Mouse (Mus musculus) brain, embryonic 14.5 days (tissue): Measurements from ENCODE around the gene Rabgef1. TPM values are rescaled to one million over a fixed set of nuclear protein-coding genes. Genes with fewer than 3 reads are reported as not detected.
A peak's percentile ranks its signal among the peaks of the same experiment; 100 is the strongest.

ENCODE experiments used
- DNase-seq: peaks from one replicate; pipeline ENCODE4 v3.0.0-alpha.2; 2011; ENCODE audit warnings: low read depth
- CTCF ChIP-seq: fragments of 200-500 bp; IDR thresholded peaks from 2 replicates; pipeline ENCODE4 v1.5.1; 2012; ENCODE audit warnings: inconsistent platforms, mild to moderate bottlenecking, moderate library complexity, borderline replicate concordance; ENCODE audit not compliant: insufficient read depth, insufficient read length; ENCODE audit errors: extremely low read depth
- POLR2A ChIP-seq: fragments of 200-500 bp; IDR thresholded peaks from 2 replicates; pipeline ENCODE4 v1.6.1; 2012; ENCODE audit warnings: mild to moderate bottlenecking, inconsistent platforms, borderline replicate concordance; ENCODE audit not compliant: poor library complexity, insufficient read depth, insufficient read length, severe bottlenecking; ENCODE audit errors: extremely low read depth
- polyA plus RNA-seq: library from polyadenylated mRNA; depleted of rRNA; stranded (reverse); fragments of >200 nt; gene quantifications from 2 replicates; pipeline ENCODE4 v1.2.3, GENCODE M21; 2012

Gene Rabgef1
- polyA plus RNA-seq, 1 experiment = 34.5 TPM

DNA sequence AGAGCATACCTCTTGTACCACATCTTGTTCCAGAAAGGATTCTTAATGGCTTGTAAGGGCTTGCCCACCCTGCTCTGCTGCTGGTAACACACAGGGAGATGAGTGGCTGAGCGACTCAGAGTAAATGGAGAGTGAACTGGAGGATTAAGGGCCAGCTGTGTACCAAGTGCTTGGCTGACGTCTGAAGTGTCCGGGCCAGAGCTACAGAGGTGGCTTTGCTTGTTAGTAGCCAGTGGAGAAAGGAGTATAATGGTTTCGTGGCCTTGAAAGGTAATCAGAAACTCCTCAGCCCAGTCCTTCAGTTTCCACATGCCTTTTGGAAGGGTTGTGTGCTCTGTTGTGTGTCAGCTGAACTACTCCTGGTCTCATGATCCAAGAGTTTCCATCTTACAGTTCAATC, 6.3 kb downstream of the Rabgef1 start:
- peak; percentile 22 for DNase-seq

DNA sequence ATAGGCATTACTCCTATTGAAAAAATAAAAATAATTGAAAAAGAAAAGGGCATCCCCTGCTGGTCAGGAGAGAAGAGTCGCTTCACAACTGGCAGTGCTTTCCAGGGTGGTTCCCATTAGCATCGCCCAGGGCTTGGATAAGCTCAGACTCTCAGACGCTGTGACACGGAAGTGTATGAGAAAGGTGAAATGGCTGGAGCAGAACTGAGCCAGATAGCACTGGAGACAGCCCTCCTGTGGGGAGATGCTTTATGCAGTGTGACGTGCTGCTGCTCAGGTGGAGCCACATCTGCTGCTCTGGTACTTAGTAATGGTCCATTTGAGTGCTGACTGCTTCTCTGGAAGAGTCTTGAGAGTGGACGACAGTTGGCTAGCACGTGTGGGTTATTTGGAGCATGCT, 8.8 kb downstream of the Rabgef1 start:
- DNase-seq = no peak
- no peak for TF ChIP-seq POLR2A
- TF ChIP-seq CTCF = peak; percentile 11; the same call in 1 of the 2 replicates

More for the DNA sequence above, 6.3 kb downstream of the Rabgef1 start:
- TF ChIP-seq POLR2A (no peak), CTCF (no peak)

DNA sequence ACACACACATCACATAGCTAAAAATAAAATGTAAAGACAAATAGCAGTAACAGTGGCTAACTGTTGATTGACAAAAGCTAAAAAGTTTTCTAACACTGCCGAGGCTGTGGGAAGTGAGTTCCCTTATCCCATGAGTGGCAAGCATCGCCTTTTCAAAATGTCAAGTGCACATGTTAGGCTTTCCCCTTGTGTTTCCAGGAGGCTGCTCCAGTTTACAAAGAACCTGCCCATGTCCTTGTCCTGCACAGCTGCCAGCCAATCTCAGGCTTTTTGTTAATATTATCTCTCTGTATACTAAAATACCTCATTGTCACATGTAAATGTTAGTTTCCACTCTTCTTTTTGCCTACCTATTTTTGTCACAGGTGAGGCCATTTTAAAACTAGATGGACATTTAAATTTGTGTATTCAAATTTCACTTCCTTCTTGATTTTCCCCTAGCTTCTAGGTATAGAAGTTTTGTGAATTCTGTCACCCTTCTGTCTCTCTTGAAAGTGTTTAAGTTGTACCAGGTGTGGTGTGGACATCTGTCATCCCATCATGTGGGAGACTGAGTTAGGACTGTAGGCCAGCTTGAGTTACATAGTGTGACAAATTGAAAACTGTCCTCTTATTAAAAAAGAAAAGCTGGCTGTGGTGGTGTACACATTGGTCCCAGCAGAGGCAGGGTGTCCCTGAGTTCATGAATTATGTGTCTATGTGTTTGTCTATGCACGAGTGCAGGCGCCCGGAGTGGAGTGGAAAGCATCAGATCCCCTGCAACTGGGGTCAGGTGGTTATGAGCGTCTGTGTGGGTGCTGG, 10.3 kb downstream of the Rabgef1 start:
- TF ChIP-seq CTCF (no peak), POLR2A (no peak)
- DNase-seq = no peak

DNA sequence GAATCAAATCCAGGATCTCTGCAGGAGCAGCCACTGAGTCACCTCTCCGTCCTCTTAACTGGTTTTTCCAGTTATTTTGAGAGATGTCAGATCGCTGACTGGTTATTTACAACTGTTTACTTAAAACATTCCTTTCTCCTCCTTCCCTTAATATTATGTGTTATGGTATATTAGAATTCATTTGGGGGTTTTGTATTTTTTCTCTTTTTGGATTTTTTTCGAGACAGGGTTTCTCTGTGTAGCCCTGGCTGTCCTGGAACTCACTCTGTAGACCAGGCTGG, 10.9 kb downstream of the Rabgef1 start:
- no peak for DNase-seq
- TF ChIP-seq POLR2A = no peak
- TF ChIP-seq CTCF = no peak

DNA sequence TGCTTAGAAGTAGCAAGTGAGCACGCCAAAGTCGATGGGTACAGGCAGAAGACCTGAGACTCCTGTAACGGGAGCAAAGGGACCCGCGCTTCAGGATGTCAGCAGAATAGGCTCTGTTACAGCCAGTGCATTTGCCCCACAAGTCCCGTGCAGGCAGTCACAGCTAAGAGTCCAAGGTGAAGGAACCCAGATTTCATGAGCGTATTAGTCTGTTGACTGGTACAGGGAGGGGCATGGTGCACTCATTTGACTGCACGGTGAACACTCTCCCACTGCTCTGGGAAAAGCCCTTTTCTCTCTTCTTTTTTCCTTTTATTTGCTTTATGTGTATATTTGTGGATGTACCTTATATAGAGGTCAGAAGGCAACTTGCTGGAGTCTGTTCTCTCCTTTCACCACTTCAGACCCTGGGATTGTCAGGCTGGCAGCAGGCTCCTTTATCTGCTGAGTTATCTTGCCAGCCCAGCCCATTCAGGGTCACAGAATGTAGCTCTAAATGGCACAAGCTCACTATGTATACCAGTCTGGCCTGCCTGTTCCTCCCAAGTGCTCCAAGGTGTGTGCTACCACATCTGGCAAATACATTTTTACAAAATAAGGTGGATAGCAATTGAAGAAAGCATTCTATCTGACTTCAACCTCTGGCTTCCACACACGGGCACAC, 12.7 kb downstream of the Rabgef1 start:
- TF ChIP-seq POLR2A = no peak
- TF ChIP-seq CTCF = no peak
- no peak for DNase-seq

DNA sequence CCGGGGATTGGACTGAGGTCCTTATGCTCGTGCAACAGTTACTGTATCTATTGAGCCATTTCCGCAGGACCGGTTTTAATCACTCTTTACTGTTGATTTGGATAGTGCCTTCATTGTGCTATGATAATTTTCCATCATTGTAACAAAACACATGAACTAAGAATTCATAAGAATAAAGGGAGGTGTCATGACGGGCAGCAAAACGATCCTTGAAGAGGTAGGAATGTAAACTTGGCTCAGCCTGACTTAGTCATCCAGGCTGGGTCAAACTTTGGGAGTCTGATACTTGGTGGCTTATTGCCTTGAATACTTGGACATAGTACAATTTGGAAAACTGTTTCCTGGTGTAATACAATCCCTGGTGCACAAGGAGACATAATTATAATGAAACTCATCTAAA, 13.7 kb downstream of the Rabgef1 start:
- no peak for DNase-seq
- TF ChIP-seq POLR2A (no peak), CTCF (no peak)

DNA sequence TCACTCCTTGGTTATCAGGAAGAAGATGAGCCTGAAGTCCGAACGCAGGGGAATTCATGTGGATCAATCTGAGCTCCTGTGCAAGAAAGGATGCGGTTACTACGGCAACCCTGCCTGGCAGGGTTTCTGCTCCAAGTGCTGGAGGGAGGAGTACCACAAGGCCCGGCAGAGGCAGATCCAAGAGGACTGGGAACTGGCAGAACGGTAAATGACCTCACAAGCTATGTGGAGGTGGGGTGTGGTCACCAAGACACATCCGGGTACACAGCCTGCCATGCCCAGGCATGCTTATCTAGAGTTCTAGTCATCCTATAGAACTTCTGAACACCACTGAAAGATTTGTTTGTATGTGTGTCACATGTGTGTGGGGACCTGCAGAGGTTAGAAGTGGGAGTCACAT, 15.8 kb downstream of the Rabgef1 start:
- no peak for TF ChIP-seq CTCF
- no peak for TF ChIP-seq POLR2A
- peak; percentile 68 for DNase-seq

DNA sequence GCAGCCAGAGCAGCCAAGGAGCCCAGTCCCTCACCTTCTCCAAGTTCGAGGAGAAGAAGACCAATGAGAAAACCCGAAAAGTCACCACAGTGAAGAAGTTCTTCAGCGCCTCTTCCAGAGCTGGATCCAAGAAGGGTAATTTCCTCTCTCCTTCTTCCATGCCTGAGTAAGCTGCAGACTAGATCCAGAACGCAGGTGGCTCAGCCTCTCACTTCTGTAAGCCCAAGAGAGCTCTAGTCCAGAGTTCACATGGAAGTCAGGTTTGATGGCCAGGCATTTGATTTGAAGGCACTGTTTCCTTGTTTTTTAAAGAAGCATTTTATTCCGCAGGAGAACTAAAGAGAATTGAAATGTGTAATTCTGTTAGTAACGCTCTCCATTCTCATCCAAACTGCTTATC, 19.3 kb downstream of the Rabgef1 start:
- TF ChIP-seq POLR2A (no peak), CTCF (no peak)
- DNase-seq = no peak

DNA sequence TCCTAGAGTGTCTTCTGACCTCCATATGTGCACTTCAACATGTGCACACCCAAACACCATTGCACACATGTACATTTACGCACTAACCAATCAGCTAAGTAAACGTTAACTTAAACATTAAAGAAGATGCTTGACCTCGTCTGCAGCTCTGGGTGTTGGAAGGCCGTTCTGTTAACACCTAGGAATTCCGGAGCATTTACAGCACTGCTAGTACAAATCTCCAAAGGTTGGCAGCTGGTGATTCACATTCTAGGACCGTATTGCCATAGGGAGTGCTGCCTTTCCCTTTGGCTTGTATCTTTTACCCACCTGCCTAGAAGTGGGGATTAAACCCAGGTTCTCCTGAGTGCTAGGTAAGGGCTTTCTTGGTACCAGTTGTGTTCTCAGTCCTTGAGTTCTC, 20.3 kb downstream of the Rabgef1 start:
- TF ChIP-seq POLR2A (no peak), CTCF (no peak)
- no peak for DNase-seq

DNA sequence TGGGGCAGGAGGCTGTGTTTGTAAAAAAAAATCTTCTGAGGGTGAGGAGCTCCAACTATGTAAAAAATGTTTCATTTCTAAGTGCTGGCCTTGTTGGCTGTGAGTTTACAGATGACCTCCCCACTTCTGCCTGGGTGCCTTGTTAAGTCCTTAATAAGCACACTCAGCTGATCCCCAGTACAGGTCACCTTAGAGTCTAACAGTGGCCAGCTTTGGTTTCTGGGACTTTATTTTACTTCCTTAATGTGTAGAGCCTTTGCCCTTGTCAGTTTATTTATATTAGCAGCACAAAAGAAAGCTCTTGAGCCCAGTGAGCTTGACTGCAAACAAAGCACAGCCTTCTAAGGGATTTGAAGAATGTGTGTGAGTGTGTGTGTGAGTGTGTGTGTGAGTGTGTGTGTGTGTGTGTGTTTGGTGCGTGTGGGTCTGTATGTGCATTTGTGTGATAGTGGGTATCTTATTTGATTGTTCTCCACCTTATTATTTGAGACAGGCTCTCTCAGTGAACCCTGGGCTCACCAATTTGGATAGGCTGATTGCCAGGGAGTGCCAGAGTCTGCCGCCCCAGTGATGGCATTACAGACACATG, 20.9 kb downstream of the Rabgef1 start:
- TF ChIP-seq CTCF (no peak), POLR2A (no peak)

DNA sequence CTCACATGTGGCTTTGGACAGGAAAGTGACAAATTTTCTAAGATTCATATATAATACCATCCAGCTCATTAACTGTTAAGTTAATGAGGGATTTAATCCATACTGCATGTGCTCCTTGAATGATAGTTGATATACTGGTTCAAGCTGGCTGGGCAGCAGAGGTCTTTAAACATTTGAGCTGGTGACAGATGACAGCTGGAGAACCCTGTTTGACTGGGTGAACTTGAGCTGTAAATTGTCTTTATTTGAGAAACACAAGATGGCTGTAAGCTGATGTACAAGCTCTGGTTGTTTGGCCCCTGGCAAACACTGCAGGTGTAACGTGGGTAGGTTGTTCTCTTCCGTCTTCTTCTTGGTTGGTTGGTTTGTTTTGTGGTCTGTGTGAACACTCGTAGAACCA, 22.2 kb downstream of the Rabgef1 start:
- DNase-seq = no peak
- no peak for TF ChIP-seq POLR2A
- TF ChIP-seq CTCF = no peak

More for the DNA sequence above, 20.9 kb downstream of the Rabgef1 start:
- peak; percentile 4 for DNase-seq
